Mouse (Mus musculus): ENCODE data around the gene Pusl1. TPM values are rescaled to one million over a fixed set of nuclear protein-coding genes. Genes with fewer than 3 reads are reported as not detected.

The Pusl1 gene
- polyA plus RNA-seq (2014; fragmentation: Nextera tagmentation; extraction: Ambion mirVana) = 51.8 and 53.8 TPM in 2 replicates

GRCm38 (mm10) chr4:155891551-155892001 lies at the start of gene Pusl1, which contains the start of gene Acap3:
Pusl1 (minus strand) TSS chr4:155891781.
Acap3 (plus strand) TSS chr4:155891822.
- Histone ChIP-seq H3K27me3 (ENCODE audit: control insufficient read depth, insufficient read depth, low read length) (no peaks in the 10 kb centered on the region), H3K9ac (peak within 1 kb of the TSS; percentile 92), H3K4me3 (replicated peaks; ENCODE audit: low read length) (peak within 1 kb of the TSS; percentile 97), H3K9me3 (ENCODE audit: control insufficient read depth, low read length) (no peaks in the 10 kb centered on the region), H3K36me3 (replicated peaks; ENCODE audit: control insufficient read depth, insufficient read depth) (peaks cover 46% of the 10 kb centered on the region), H3K4me1 (replicated peaks; ENCODE audit: control insufficient read depth, insufficient read depth, low read length) (peaks cover 41% of the 10 kb centered on the region), H3K4me2 (replicated peaks) (peak within 1 kb of the TSS; percentile 75), H3K27ac (peak within 1 kb of the TSS; percentile 99)
- under 1% methylated on average over 52 of the region's 52 CpGs for WGBS
- ATAC-seq (ENCODE audit: low FRiP score) = peak; percentile 86
- peak; percentile 98 for DNase-seq (ENCODE audit: low spot score)

GRCm38 (mm10) chr4:155932031-155932430 lies 40.5 kb upstream of the Pusl1 start:
- Histone ChIP-seq H3K9ac (no peak overlapping the region), H3K4me2 (replicated peaks) (no peak overlapping the region), H3K4me1 (replicated peaks; ENCODE audit: control insufficient read depth, insufficient read depth, low read length) (no peaks in the 10 kb centered on the region), H3K27me3 (ENCODE audit: control insufficient read depth, insufficient read depth, low read length) (no peaks in the 10 kb centered on the region), H3K36me3 (replicated peaks; ENCODE audit: control insufficient read depth, insufficient read depth) (no peaks in the 10 kb centered on the region), H3K4me3 (replicated peaks; ENCODE audit: low read length) (no peak overlapping the region), H3K27ac (no peak overlapping the region), H3K9me3 (ENCODE audit: control insufficient read depth, low read length) (no peaks in the 10 kb centered on the region)
- DNase-seq (ENCODE audit: low spot score) (no peak), ATAC-seq (ENCODE audit: low FRiP score) (no peak)
- WGBS = 84% methylated on average over 1 of the region's 1 CpGs

GRCm38 (mm10) chr4:155908751-155909150 lies 17.2 kb upstream of the Pusl1 start:
- Histone ChIP-seq H3K4me1 (replicated peaks; ENCODE audit: control insufficient read depth, insufficient read depth, low read length) (no peaks in the 10 kb centered on the region), H3K27ac (no peak overlapping the region), H3K4me3 (replicated peaks; ENCODE audit: low read length) (no peak overlapping the region), H3K36me3 (replicated peaks; ENCODE audit: control insufficient read depth, insufficient read depth) (peaks cover 40% of the 10 kb centered on the region), H3K9me3 (ENCODE audit: control insufficient read depth, low read length) (no peaks in the 10 kb centered on the region), H3K4me2 (replicated peaks) (no peak overlapping the region), H3K9ac (no peak overlapping the region), H3K27me3 (ENCODE audit: control insufficient read depth, insufficient read depth, low read length) (no peaks in the 10 kb centered on the region)
- 97% methylated on average over 4 of the region's 4 CpGs for WGBS
- DNase-seq (ENCODE audit: low spot score) (no peak), ATAC-seq (ENCODE audit: low FRiP score) (no peak)

GRCm38 (mm10) chr4:155908281-155908680 lies 16.7 kb upstream of the Pusl1 start:
- no peaks in the 10 kb centered on the region for H3K9me3 ChIP-seq (ENCODE audit: control insufficient read depth, low read length)
- no peak overlapping the region for H3K9ac ChIP-seq
- H3K4me1 ChIP-seq (replicated peaks; ENCODE audit: control insufficient read depth, insufficient read depth, low read length) = no peaks in the 10 kb centered on the region
- no peak for ATAC-seq (ENCODE audit: low FRiP score)
- peaks cover 45% of the 10 kb centered on the region for H3K36me3 ChIP-seq (replicated peaks; ENCODE audit: control insufficient read depth, insufficient read depth)
- WGBS = 74% methylated on average over 7 of the region's 7 CpGs
- no peak overlapping the region for H3K4me3 ChIP-seq (replicated peaks; ENCODE audit: low read length)
- H3K4me2 ChIP-seq (replicated peaks) = no peak overlapping the region
- H3K27me3 ChIP-seq (ENCODE audit: control insufficient read depth, insufficient read depth, low read length) = no peaks in the 10 kb centered on the region
- H3K27ac ChIP-seq = no peak overlapping the region
- DNase-seq (ENCODE audit: low spot score) = no peak

- DNase-seq (ENCODE audit: low spot score) = no peak
- WGBS = 86% methylated on average over 11 of the region's 11 CpGs
These were observed 15.4 kb upstream of the Pusl1 start for GRCm38 (mm10) chr4:155907003-155907402.

GRCm38 (mm10) chr4:155906125-155906524 lies 14.5 kb upstream of the Pusl1 start:
- H3K36me3 ChIP-seq (replicated peaks; ENCODE audit: control insufficient read depth, insufficient read depth) = peaks cover 67% of the 10 kb centered on the region
- H3K4me2 ChIP-seq (replicated peaks) = no peak overlapping the region
- no peak overlapping the region for H3K4me3 ChIP-seq (replicated peaks; ENCODE audit: low read length)
- H3K27me3 ChIP-seq (ENCODE audit: control insufficient read depth, insufficient read depth, low read length) = no peaks in the 10 kb centered on the region
- no peak overlapping the region for H3K27ac ChIP-seq
- DNase-seq (ENCODE audit: low spot score) = no peak
- no peak for ATAC-seq (ENCODE audit: low FRiP score)
- no peak overlapping the region for H3K9ac ChIP-seq
- no peaks in the 10 kb centered on the region for H3K9me3 ChIP-seq (ENCODE audit: control insufficient read depth, low read length)
- 89% methylated on average over 9 of the region's 9 CpGs for WGBS
- H3K4me1 ChIP-seq (replicated peaks; ENCODE audit: control insufficient read depth, insufficient read depth, low read length) = no peaks in the 10 kb centered on the region

More at GRCm38 (mm10) chr4:155907003-155907402, 15.4 kb upstream of the Pusl1 start:
- Histone ChIP-seq H3K36me3 (replicated peaks; ENCODE audit: control insufficient read depth, insufficient read depth) (peaks cover 58% of the 10 kb centered on the region), H3K27me3 (ENCODE audit: control insufficient read depth, insufficient read depth, low read length) (no peaks in the 10 kb centered on the region), H3K4me1 (replicated peaks; ENCODE audit: control insufficient read depth, insufficient read depth, low read length) (no peaks in the 10 kb centered on the region), H3K9me3 (ENCODE audit: control insufficient read depth, low read length) (no peaks in the 10 kb centered on the region), H3K27ac (no peak overlapping the region), H3K9ac (no peak overlapping the region), H3K4me3 (replicated peaks; ENCODE audit: low read length) (no peak overlapping the region), H3K4me2 (replicated peaks) (no peak overlapping the region)
- no peak for ATAC-seq (ENCODE audit: low FRiP score)

GRCm38 (mm10) chr4:155905634-155906033 lies 14.1 kb upstream of the Pusl1 start:
- ATAC-seq (ENCODE audit: low FRiP score) (no peak), DNase-seq (ENCODE audit: low spot score) (no peak)
- Histone ChIP-seq H3K9me3 (ENCODE audit: control insufficient read depth, low read length) (no peaks in the 10 kb centered on the region), H3K9ac (no peak overlapping the region), H3K27me3 (ENCODE audit: control insufficient read depth, insufficient read depth, low read length) (no peaks in the 10 kb centered on the region), H3K4me2 (replicated peaks) (no peak overlapping the region), H3K4me1 (replicated peaks; ENCODE audit: control insufficient read depth, insufficient read depth, low read length) (no peaks in the 10 kb centered on the region), H3K27ac (no peak overlapping the region), H3K36me3 (replicated peaks; ENCODE audit: control insufficient read depth, insufficient read depth) (peaks cover 72% of the 10 kb centered on the region), H3K4me3 (replicated peaks; ENCODE audit: low read length) (no peak overlapping the region)
- 79% methylated on average over 13 of the region's 13 CpGs for WGBS

- Histone ChIP-seq H3K9me3 (ENCODE audit: control insufficient read depth, low read length) (no peaks in the 10 kb centered on the region), H3K27ac (no peak overlapping the region), H3K4me2 (replicated peaks) (no peak overlapping the region), H3K36me3 (replicated peaks; ENCODE audit: control insufficient read depth, insufficient read depth) (peaks cover 83% of the 10 kb centered on the region), H3K4me3 (replicated peaks; ENCODE audit: low read length) (no peak overlapping the region), H3K27me3 (ENCODE audit: control insufficient read depth, insufficient read depth, low read length) (no peaks in the 10 kb centered on the region), H3K4me1 (replicated peaks; ENCODE audit: control insufficient read depth, insufficient read depth, low read length) (no peaks in the 10 kb centered on the region), H3K9ac (no peak overlapping the region)
- DNase-seq (ENCODE audit: low spot score) = no peak
- no peak for ATAC-seq (ENCODE audit: low FRiP score)
- 91% methylated on average over 13 of the region's 13 CpGs for WGBS
These were observed 12.9 kb upstream of the Pusl1 start for GRCm38 (mm10) chr4:155904318-155905102.

- Histone ChIP-seq H3K4me2 (replicated peaks) (no peak overlapping the region), H3K27me3 (ENCODE audit: control insufficient read depth, insufficient read depth, low read length) (no peaks in the 10 kb centered on the region), H3K4me3 (replicated peaks; ENCODE audit: low read length) (no peak overlapping the region), H3K9ac (no peak overlapping the region), H3K36me3 (replicated peaks; ENCODE audit: control insufficient read depth, insufficient read depth) (peaks cover 95% of the 10 kb centered on the region), H3K9me3 (ENCODE audit: control insufficient read depth, low read length) (no peaks in the 10 kb centered on the region), H3K27ac (no peak overlapping the region), H3K4me1 (replicated peaks; ENCODE audit: control insufficient read depth, insufficient read depth, low read length) (no peaks in the 10 kb centered on the region)
- DNase-seq (ENCODE audit: low spot score) (no peak), ATAC-seq (ENCODE audit: low FRiP score) (no peak)
- 97% methylated on average over 13 of the region's 13 CpGs for WGBS
These were observed 11.7 kb upstream of the Pusl1 start for GRCm38 (mm10) chr4:155903246-155903645.

Measured in hindbrain, embryonic 14.5 days (tissue).